Mouse (Mus musculus): Measurements from ENCODE around the gene Sox3.

Sox3 gene

GRCm38 (mm10) chrX:60892801-60893681 is at the start of gene Sox3:
TSS of gene Sox3 (minus strand) at chrX:60893430.
- no peak for DNase-seq (ENCODE audit: low read depth)

GRCm38 (mm10) chrX:60940225-60940624 is 47.0 kb upstream of the Sox3 start:
- DNase-seq (ENCODE audit: low read depth) = no peak

DNA sequence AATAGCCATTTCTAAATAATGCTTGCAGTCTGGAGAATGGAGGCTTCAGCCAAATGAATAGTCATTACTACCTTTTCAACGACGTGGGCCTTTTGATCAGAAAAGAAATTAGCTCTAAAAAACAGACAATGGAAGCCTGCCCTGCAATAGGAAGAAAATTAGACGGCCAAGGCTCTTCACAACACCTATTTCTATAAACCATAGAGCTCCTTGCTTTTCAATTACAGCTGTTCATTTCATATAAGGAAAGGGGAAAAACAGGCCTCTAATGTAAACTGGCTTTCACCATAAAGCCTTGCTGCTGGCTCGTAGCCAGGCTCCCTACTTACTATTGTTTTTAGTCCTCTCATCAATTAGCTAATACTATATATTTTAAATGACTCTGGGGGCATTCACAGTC is 6.3 kb upstream of the Sox3 start:
- no peak for DNase-seq (ENCODE audit: low read depth)

DNA sequence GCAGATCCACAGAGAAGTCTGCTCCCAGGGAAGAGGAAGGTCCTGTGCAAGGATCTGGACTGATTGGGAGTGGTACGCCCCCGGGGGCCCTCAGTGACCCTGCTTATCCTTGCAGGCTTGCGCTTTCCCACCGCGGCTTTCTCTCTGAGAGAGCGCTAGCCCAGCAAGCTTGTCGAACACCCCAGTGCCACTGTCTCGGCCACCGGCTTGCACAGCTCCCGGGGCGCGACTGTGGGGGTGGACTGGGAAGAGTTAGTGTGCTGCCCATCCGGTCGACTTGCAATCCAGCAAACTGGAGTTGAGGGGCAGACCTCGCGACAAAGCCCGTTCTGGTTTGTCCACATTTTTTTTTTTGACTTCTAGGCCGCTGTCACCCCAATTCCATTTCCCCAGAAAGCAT is 5.4 kb upstream of the Sox3 start:
- DNase-seq (ENCODE audit: low read depth) = no peak

DNA sequence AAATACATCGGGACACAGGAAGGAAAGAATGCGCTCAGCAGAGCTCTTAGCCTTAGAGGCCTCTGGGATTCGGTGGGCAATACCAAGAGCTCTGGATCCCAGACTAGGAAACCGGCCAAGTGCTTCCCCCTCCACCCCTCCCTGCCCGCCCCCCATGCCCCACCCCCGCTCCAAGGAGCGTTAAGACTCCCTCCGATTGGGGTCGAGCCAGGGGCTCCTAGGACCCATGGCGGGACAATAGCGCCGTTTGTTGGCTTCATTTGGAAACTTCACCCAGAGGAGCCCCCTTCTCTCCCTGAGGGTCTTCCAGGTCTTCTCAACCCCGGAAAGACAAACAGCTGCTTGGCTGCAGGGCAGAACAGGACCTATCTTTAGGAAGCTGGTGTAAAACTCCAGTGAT is 3.1 kb upstream of the Sox3 start:
- no peak for DNase-seq (ENCODE audit: low read depth)

DNA sequence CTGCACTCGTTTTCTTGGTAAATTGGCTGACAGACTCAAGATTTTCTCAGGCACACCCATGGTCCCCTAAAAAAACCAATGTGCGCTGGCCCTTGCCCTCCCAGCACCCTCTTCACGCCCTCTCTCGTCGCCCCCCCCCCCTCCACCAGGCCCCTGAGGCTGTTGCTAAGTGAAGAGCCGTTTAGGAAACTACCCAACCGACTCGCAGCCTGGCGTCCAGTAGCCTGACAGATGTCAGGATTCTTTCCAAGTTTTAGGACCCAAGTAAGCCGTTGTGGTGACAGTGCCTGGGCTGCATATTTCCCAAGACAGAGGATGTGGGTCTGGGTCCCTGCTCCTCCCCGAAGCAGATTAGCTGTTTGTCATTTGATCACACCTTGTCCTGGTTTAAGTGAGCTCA is 2.2 kb upstream of the Sox3 start:
- no peak for DNase-seq (ENCODE audit: low read depth)

DNA sequence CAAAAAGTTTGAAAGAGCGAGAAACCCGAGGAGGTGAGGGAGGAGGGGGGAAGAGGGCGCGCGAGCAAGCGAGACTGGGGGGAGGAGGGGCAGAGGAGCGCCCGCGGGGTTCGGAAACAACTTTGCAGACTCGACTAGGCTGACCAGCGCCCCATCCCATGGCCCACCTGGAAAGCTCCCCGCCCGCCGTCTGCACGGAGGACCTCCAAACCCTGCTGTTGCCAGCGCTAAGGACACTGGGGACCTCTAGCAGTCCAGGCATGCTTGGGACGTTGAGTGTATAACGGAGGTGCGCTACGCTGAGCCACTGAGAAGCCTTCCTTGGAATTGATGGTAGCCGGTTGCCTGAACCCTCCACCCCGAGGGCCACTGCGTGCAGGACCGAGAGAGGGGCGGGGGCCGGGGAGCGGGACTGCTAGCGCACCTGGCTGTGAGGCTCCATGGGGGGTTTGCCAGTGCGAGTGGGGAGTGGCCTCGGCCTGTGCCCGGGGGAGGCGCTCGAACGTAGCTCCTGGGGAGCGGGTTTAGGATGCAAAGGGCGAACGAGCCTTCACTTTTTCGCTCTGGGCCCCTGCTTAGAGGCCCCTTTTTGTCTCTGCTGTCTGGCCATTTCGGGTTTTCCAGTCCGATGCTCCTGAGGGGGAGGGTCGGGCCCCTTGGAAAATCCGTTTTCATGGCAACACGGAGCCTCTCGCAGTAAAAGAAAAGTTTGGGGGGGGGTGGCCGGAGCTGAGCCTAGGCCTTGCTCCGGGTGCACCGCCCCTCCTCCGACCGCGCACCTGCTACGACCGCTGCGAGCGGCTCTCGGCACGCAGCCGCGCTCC is 702 bp upstream of the Sox3 start:
- DNase-seq (ENCODE audit: low read depth) = no peak

DNA sequence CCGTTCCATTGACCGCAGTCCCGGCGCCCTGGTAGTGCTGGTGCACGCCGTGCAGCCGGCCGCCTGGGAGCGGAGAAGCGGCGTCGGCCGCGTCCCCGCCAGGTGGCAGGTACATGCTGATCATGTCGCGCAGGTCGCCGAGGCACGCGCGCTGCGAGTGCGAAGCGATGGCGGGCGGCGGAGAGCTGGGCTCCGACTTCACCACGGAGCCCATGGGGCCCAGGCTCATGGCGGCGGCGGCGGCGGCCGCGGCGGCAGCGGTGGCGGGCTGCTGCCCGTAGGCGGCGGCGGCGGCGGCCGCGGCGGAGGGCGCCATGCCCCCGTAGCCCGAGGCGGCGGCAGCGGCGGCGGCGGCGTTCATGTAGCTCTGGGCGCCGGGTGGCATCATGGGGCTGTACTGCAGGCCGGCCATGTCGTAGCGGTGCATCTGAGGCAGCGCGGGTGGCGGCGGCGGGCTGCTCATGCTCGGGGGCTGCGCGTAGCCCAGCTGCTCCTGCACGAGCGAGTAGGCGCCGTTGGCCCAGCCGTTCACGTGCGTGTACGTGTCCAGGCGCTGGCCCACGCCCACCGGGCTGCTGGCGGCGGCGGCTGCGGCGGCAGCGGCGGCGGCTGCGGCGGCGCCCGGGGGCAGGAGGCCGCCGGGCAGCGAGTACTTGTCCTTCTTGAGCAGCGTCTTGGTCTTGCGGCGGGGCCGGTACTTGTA is 981 bp downstream of the Sox3 start:
- DNase-seq (ENCODE audit: low read depth) = no peak

DNA sequence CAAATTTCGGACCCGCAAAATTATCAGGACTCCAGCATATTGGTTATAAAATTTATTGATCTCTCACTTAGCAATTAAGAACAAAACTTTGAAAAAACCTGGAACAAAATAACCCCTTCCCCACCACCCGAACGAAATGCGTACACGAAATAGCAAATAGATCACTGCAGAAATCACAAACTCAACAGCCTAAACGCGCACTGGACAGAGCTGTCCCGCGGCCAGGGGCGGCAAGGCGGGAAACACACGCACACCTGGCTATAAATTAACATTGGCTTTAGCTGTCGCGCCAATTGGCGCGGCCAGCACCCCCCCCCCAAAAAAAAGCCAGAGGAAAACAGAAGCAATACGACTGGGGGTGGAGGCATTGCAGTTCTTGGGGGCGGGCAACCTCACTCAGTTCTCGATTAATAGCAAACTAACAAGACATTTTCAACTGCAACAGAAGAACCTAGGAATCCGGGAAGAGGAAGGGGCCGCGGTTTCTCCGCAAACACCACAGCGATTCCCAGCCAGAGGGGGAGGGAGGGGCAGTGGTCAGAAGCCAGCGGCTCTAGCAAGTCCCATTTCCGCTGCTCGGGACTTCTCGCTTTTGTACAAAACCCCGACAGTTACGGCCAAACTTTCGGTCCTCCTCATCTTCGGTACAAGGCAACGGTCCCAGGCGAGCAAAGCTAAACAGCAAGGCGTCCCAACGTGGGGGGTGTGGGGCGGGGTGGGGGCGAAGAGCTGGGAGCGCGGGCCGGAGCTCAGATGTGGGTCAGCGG is 1.7 kb downstream of the Sox3 start:
- DNase-seq (ENCODE audit: low read depth) = no peak

DNA sequence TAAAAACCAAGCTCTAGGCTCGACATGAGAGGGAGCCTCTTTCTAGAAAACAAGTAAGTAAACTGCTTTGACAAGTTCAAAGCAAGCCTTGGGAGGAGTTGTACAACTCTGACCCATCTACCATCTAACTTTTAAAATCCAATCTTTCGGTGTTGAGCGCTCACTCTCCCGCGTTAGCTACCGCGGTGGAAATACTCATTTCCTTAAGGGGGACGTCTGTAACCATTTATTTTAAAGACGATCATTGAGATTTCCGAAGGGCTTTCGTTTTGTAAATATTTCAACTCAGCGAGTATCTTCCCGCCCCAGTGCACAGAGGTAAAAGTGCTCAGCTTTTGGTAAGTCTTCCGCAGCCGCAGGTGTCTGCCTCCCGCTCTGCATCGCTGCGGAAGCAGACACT is 2.6 kb downstream of the Sox3 start:
- no peak for DNase-seq (ENCODE audit: low read depth)

DNA sequence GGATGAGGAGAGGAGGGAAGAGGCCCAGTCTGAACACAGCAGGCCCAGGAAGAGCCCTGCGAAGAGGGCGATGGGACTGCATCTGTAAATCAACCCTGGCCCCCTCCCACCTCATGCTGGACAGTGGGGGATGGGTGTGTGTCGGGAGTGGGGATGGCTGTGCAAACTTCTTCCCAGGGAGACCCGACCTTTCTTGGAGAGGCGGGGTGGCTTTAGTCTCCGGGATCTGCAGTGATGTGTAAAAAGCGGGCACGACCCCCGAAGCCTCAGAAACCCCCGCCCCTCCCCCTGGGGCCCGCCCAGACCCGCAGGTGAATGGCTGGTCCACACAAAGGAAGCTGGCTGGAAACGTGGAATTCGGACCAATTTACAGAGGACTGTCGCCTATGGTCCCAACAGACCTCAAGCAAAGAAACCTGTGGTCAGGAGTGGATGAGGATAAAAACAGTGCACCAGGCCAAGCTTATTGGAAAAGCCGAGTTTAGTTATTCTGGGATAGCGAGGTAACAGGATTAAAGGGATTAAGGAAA is 3.2 kb downstream of the Sox3 start:
- no peak for DNase-seq (ENCODE audit: low read depth)

Data from NIH3T3 (cell line).